Mouse (Mus musculus): ENCODE measurements at regions not wholly inside any gene's neighbourhood (a gene's known extent, or its start where the extent isn't known, plus 50 kb on each side); places are given as distances from the start of the nearest gene placed in this dataset.
"Not testable (repeated sequence)": the region's sequence is repeated elsewhere in the genome, so short reads cannot be mapped to it uniquely, and the experiment has no call there.

DNA sequence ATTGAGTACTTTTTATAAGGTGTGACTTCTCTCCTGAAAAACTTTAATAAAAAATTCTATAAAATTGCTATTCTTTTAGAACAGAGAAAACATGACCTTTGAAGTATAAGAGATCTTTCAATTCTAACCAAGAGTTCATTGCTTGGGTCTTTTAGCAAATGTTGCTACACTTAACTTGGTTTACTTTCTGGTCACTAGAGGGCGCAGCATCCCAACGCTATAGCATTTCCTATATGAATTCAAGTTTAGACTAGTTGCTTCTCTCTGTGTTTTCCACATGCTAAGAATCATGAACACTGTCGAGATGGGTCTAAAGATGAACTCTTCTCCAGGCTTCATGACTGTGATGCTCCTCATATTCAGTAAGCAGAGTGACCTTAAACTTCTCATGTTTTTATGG, 544.3 kb downstream of the Dad1 start:
- not testable (repeated sequence) for H3K4me1 ChIP-seq (replicated peaks); H3K36me3 ChIP-seq; H3K27me3 ChIP-seq; ATAC-seq (replicated peaks; ENCODE audit: insufficient number of reproducible peaks, insufficient read depth, low FRiP score, low read depth); H3K9me3 ChIP-seq (replicated peaks); H3K9ac ChIP-seq; H3K4me2 ChIP-seq; H3K4me3 ChIP-seq; H3K27ac ChIP-seq
- 3% methylated on average over 3 of the region's 3 CpGs for WGBS

DNA sequence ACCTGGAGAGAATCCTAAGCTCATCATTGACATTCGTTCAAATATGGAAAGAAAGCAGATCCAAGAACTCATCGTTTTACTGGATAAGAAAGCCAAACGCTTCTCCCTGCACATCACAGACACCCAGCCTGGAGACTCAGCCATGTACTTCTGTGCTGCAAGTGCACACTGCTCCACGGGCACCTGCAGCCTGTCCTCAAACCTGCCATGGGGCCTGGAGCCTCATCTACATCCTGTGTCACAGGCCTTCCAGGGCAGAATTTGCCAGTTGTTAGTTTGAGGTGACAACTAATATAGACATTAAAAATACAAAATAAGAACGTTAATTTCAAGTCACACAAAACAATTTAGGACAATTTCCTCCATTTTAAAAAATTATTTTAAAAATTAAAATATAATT, 549.6 kb downstream of the Dad1 start:
- not testable (repeated sequence) for H3K4me3 ChIP-seq; H3K4me1 ChIP-seq (replicated peaks); H3K9me3 ChIP-seq (replicated peaks); H3K9ac ChIP-seq; H3K36me3 ChIP-seq; H3K4me2 ChIP-seq; H3K27ac ChIP-seq; H3K27me3 ChIP-seq; ATAC-seq (replicated peaks; ENCODE audit: insufficient number of reproducible peaks, insufficient read depth, low FRiP score, low read depth)
- WGBS: 72% methylated on average over 5 of the region's 5 CpGs

DNA sequence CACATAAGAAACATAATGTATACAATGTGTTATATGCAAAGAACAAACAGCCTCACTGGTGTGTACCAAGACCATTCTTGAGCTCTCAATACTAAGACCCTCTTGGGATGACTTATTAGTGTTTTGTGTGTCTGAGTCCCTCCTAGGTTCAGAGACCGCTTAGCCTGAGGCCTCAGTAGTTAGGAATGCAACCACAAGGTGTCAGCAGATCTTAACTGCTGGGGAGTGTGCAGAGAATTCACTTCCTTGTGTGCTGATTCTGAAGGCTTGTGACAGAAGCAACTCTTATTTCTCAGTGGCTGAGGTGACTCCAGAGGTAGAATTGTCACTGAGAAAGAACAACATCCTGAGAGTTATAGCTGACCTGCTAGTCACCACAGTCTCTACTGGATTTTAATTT, 550.3 kb downstream of the Dad1 start:
- not testable (repeated sequence) for H3K4me1 ChIP-seq (replicated peaks); H3K4me2 ChIP-seq; H3K9me3 ChIP-seq (replicated peaks); H3K4me3 ChIP-seq; H3K27me3 ChIP-seq; H3K27ac ChIP-seq; ATAC-seq (replicated peaks; ENCODE audit: insufficient number of reproducible peaks, insufficient read depth, low FRiP score, low read depth); H3K36me3 ChIP-seq; H3K9ac ChIP-seq
- WGBS: 21% methylated on average over 1 of the region's 1 CpGs

DNA sequence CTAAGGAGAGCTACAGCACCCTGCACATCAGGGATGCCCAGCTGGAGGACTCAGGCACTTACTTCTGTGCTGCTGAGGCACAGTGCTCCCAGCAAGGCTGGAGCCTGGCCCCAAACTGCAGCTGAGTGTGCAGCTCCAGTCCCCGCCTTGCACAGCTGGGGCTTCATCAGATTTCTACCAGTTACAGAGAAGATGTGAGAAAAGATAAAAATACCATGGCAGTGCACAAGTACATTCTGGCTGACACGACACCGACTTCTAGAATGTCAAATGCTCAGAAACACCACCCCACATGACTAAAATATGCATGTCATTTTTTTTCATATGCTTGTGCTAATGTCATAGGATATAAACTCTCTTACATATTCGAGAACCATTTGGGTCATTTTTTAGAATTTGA, 569.8 kb downstream of the Dad1 start:
- not testable (repeated sequence) for ATAC-seq (replicated peaks; ENCODE audit: insufficient number of reproducible peaks, insufficient read depth, low FRiP score, low read depth); H3K27me3 ChIP-seq; H3K4me2 ChIP-seq; H3K4me1 ChIP-seq (replicated peaks); H3K27ac ChIP-seq; H3K36me3 ChIP-seq; H3K9me3 ChIP-seq (replicated peaks); H3K9ac ChIP-seq; H3K4me3 ChIP-seq
- WGBS: 63% methylated on average over 4 of the region's 4 CpGs

DNA sequence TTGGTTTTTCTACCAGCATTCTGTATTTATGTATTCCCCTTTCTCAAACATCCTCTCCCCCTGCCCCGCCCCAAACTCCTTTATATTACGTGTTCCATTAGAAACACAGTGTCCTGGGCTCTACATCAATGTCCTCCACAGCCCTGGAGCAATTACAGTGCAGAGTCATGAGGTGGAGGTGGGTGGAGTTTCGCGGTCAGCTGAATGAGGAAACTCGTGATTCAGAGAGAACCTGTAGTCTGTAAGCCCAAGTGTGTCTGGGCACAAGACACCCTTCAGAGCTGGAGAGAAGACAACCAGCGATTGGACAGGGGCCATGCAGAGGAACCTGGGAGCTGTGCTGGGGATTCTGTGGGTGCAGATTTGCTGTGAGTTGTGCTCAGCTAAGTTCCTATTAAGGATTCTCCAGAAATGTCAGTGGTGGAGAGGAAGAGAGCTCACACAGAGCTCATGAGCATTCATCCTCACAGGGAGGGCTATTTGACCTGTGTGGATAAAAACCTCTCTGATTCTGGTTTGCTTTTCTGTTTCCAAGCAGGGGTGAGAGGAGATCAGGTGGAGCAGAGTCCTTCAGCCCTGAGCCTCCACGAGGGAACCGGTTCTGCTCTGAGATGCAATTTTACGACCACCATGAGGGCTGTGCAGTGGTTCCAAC, 570.4 kb downstream of the Dad1 start:
- 72% methylated on average over 9 of the region's 9 CpGs for WGBS
- H3K36me3 ChIP-seq; H3K4me3 ChIP-seq; H3K4me2 ChIP-seq; ATAC-seq (replicated peaks; ENCODE audit: insufficient number of reproducible peaks, insufficient read depth, low FRiP score, low read depth); H3K27ac ChIP-seq; H3K27me3 ChIP-seq; H3K9ac ChIP-seq; H3K4me1 ChIP-seq (replicated peaks); H3K9me3 ChIP-seq (replicated peaks): not testable (repeated sequence)

DNA sequence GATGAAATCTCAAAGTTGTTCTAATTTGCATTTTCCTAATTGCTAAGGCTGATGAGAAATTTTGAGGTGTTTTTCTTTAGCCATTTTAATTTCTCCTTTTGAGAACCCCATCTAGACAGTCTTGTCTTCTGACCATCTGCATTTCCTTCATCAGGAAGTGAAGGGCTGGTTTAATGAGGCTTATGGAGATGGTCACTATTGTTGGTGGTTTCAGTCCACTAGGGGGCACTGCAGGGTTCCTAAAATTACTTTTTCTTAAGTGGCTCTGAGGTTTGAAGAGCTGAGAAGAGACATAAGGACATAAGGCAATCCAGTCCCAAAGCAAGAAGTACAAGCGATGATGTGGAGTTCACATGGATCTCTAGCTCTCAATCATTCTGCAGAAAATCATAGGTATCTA, 571.2 kb downstream of the Dad1 start:
- H3K36me3 ChIP-seq; H3K27me3 ChIP-seq; H3K4me2 ChIP-seq; H3K4me3 ChIP-seq; H3K27ac ChIP-seq; H3K9ac ChIP-seq; ATAC-seq (replicated peaks; ENCODE audit: insufficient number of reproducible peaks, insufficient read depth, low FRiP score, low read depth); H3K4me1 ChIP-seq (replicated peaks); H3K9me3 ChIP-seq (replicated peaks): not testable (repeated sequence)
- 95% methylated on average over 1 of the region's 1 CpGs for WGBS

DNA sequence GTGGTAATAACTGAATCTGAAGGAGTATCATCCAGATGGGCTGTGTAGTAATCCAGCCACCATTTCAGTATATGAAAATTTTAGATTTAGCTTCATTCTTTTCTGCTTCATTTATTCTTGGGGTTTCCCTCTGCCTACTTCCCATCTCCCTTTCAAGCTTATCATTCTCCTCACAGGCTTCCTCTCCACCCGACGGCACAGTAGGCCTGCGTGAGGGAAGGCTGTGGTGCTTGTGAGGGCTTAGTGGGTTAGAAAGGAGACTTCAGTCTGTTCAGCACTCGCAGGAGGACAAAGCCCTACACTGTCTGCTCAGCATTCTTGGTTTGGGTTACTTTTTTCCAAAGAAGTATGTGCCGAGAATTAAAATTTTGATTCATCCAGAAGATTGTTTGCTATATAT, 572.6 kb downstream of the Dad1 start:
- H3K4me3 ChIP-seq; H3K27ac ChIP-seq; H3K4me1 ChIP-seq (replicated peaks); H3K4me2 ChIP-seq; H3K36me3 ChIP-seq; H3K9me3 ChIP-seq (replicated peaks); H3K9ac ChIP-seq; H3K27me3 ChIP-seq; ATAC-seq (replicated peaks; ENCODE audit: insufficient number of reproducible peaks, insufficient read depth, low FRiP score, low read depth): not testable (repeated sequence)
- 49% methylated on average over 5 of the region's 5 CpGs for WGBS

DNA sequence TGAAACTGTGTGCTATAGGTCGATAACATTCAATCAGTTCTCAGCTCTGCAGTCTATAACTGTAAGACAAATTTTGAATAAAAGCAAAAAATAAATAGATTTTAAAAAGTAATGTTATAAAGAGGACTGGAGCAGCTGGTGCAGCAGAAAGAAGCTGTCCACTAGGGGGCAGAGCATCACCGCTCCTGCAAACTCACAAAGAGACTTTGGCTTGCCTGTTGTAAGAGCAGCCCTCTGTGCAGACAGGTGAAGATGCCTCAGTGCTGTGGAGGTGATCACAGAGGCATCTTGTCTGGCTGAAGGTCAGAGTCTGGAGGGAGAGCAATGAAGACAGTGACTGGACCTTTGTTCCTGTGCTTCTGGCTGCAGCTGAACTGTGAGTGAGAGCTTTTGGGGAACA, 588.2 kb downstream of the Dad1 start:
- H3K9me3 ChIP-seq (replicated peaks); ATAC-seq (replicated peaks; ENCODE audit: insufficient number of reproducible peaks, insufficient read depth, low FRiP score, low read depth); H3K27ac ChIP-seq; H3K4me2 ChIP-seq; H3K9ac ChIP-seq; H3K36me3 ChIP-seq; H3K4me3 ChIP-seq; H3K27me3 ChIP-seq; H3K4me1 ChIP-seq (replicated peaks): not testable (repeated sequence)
- WGBS: 14% methylated on average over 2 of the region's 2 CpGs

DNA sequence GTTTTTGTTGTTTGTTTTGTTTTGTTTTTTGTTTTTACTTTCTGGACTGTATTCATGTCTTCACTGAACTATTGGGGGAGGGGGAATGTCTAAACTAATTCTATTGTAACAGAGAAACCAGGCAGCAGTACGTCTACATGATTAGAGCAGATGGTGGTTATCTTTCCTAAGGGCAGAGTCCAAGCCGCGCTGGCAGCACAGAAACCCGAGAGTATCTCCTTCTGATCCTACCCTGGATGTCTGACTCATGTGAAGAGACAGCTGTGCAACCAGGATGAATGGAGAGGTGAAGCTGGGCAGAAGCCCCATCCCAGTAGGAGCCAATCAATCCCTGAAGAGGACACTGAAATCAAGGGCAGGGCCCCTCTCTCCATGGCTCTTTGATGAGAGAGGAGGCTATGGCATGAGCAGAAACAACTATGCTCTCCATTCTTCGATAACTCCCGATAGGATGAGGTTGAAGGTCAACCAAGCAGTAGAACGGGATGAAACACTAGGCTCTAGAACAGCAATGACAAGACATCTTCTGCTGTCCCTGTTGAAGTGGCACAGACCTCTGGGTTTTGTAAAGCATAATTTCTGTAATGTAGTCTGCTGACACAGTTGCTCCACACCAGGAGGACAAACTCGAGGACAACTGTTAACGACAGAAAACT, 591.1 kb downstream of the Dad1 start:
- not testable (repeated sequence) for H3K4me2 ChIP-seq; H3K9ac ChIP-seq; H3K4me1 ChIP-seq (replicated peaks); H3K27me3 ChIP-seq; H3K27ac ChIP-seq; H3K36me3 ChIP-seq; ATAC-seq (replicated peaks; ENCODE audit: insufficient number of reproducible peaks, insufficient read depth, low FRiP score, low read depth); H3K4me3 ChIP-seq; H3K9me3 ChIP-seq (replicated peaks)
- WGBS: 55% methylated on average over 9 of the region's 9 CpGs

DNA sequence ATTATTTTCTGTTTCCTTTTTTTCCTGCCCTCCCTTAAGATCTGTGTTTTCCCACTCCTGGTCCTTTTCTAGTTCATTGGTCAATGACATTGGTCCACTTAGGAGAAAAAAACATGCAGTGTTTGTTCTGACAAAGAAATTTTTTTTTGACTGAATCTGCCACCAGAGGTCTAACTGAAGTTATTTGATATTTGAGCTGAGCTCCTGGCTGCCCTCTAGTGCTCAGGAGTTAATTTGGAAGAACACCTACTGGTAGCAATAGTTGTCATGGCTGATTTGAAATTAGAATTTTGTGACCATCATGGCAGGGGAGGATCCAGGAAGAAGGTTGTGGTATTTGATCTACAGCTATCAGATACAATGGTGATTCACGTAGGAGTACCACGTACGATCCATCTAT, 599.2 kb downstream of the Dad1 start:
- ATAC-seq (replicated peaks; ENCODE audit: insufficient number of reproducible peaks, insufficient read depth, low FRiP score, low read depth); H3K4me2 ChIP-seq; H3K4me1 ChIP-seq (replicated peaks); H3K9me3 ChIP-seq (replicated peaks); H3K27ac ChIP-seq; H3K36me3 ChIP-seq; H3K27me3 ChIP-seq; H3K9ac ChIP-seq; H3K4me3 ChIP-seq: not testable (repeated sequence)
- WGBS: 84% methylated on average over 3 of the region's 3 CpGs

DNA sequence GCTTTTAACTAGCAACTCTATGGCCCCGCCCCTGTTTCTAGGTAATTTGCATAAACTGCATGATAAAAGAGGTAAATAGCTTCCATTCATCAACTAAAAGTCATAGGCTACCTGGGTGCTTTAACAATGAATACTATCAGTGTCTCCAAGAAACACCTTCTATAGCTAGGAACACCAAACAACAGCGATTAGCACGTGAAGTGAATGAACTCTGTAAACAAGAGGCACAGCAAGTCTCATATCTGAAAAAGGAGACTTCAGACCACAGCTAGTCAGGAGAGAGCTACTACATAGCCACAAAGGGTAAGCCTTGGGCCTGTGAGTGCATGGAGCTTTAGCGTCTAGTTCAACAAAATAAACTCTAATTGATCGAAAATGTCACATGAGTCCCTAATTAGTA, 602.8 kb downstream of the Dad1 start:
- not testable (repeated sequence) for H3K4me1 ChIP-seq (replicated peaks); H3K9ac ChIP-seq; H3K36me3 ChIP-seq; ATAC-seq (replicated peaks; ENCODE audit: insufficient number of reproducible peaks, insufficient read depth, low FRiP score, low read depth); H3K4me2 ChIP-seq; H3K9me3 ChIP-seq (replicated peaks); H3K27me3 ChIP-seq; H3K27ac ChIP-seq; H3K4me3 ChIP-seq
- WGBS: 52% methylated on average over 5 of the region's 5 CpGs

DNA sequence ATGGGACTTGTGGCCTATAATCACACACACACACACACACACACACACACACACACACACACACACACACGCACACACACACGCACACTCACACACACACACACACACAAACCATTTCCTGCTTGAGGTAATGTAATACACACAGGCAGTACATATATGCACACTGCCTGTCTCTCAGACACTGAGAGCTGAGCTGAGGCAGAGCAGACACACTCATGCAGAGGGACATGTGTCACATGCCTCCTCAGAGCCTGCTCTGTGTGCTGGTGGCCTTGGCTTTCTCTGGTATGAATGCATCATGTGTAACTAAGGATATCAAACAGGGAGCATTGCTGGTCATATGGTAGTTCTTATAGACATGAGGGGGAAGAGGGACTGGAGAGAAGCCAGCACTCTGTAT, 604.7 kb downstream of the Dad1 start:
- not testable (repeated sequence) for ATAC-seq (replicated peaks; ENCODE audit: insufficient number of reproducible peaks, insufficient read depth, low FRiP score, low read depth); H3K9ac ChIP-seq; H3K9me3 ChIP-seq (replicated peaks); H3K27ac ChIP-seq; H3K36me3 ChIP-seq; H3K27me3 ChIP-seq; H3K4me1 ChIP-seq (replicated peaks); H3K4me3 ChIP-seq; H3K4me2 ChIP-seq
- WGBS: 92% methylated on average over 2 of the region's 2 CpGs
